In genomic region chr2:32864755-32865154, GRCm38 (mm10) we compare ENCODE assay signal across 8 mouse cellular contexts. TPM values are rescaled to one million over a fixed set of nuclear protein-coding genes. Genes with fewer than 3 reads are reported as not detected.
A peak's percentile ranks its signal among the peaks of the same experiment; 100 is the strongest.
DNase-seq lines count a peak whose midpoint lies in the region; ATAC-seq lines count a peak whose summit lies in the region.

No protein-coding gene starts in this region.

- peak; percentile 59 for DNase-seq in CD4-positive, CD25-positive, alpha-beta regulatory T cell, adult 2 months (ENCODE audit: low read depth, low spot score)
- peak; percentile 26 for DNase-seq in kidney, adult 18-20 months
- DNase-seq in kidney, adult 11 months = no peak
- peak; percentile 32 to 33 for DNase-seq in B cell, adult 2 months
- DNase-seq in embryo, embryonic 10.5 days (ENCODE audit: low spot score) = peak; percentile 72
- DNase-seq in T-cell, adult 2 months (ENCODE audit: low spot score) = no peak
- DNase-seq in adrenal gland, postnatal 25 days = no peak

- ATAC-seq in CD4-positive, CD25-positive, alpha-beta regulatory T cell, adult 4 months = no peak

RNA-seq across cellular contexts. Expression of gene Fam129b, which starts 11.2 kb away (rescaled TPM):
- polyA plus RNA-seq in CD4-positive, CD25-positive, alpha-beta regulatory T cell, adult 4 months (2017; shearing (Covaris generic)) = 1 to 10 TPM in 1 of 2 experiments, under 1 TPM in 1; 0.97 to 1.0 TPM
- 14.0 and 15.2 TPM in 2 replicates for total RNA-seq in adrenal gland, postnatal 25 days (2021)

RNA-seq across cellular contexts. Expression of gene Stxbp1, which starts 17.7 kb away (rescaled TPM):
- polyA plus RNA-seq in CD4-positive, CD25-positive, alpha-beta regulatory T cell, adult 4 months (2017; shearing (Covaris generic)) = 1 to 10 TPM; 4.2 to 4.7 TPM
- 15.6 and 22.2 TPM in 2 replicates for total RNA-seq in adrenal gland, postnatal 25 days (2021)

Comparison
In these comparisons a context has a peak if more than half of its experiments do, and no peak if none do; other contexts are left out.
1. DNase-seq: peak in CD4-positive, CD25-positive, alpha-beta regulatory T cell, adult 2 months (single experiment), kidney, adult 18-20 months (single experiment), B cell, adult 2 months (2 of 2) and embryo, embryonic 10.5 days (single experiment); none in kidney, adult 11 months (single experiment), T-cell, adult 2 months (single experiment) and adrenal gland, postnatal 25 days (single experiment).